Mouse (Mus musculus) retina, adult 2 months (tissue): ENCODE results near the gene Galr2.

Experiments used
- DNase-seq: peaks from one replicate; pipeline ENCODE4 v3.0.0-alpha.2; 2012; ENCODE audit warnings: low read depth, low spot score

Galr2 gene

GRCm38 (mm10) chr11:116306126-116306982, 25.6 kb downstream of the Galr2 start:
- peak; percentile 86 for DNase-seq

DNA sequence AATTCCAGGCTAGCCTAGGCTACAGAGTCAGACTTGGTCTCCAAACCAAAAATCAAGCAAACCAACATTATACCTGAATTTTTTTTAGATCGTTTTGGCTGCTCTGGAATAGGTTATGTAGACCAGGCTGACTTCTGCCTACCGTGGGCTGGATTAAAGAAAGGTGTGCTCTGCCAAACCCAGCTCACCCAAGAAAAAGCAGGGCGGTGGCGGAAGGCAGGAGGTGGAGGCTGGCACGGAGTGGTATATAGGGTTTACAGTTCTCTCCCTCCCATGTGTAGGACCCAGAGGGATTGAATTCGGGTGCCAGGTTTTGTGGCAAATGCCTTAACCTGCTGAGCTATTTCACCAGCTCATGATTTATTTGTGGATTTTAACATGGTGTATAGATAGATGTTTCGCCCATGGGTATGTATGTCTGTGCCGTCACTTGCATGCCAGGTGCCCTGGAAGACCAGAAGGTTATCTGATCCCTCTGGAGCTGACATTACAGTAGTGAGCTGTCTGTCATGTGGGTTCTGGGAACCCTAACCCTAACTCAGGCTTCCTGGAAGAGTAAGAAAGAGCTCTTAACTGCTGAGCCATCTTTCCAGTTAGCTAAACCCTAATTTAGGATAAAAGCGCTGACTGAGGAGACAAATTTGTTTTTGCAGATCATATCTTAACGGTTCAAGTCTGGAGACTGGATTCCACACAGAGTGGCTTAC, 26.4 kb downstream of the Galr2 start, which contains the start of gene Exoc7:
Gene Exoc7 (minus strand): TSS at position 215 of the 707 bp plus-strand sequence.
- DNase-seq: no peak

- DNase-seq: no peak
Observed at GRCm38 (mm10) chr11:116307762-116308531, 27.2 kb downstream of the Galr2 start.

- no peak for DNase-seq
Observed at GRCm38 (mm10) chr11:116309601-116310000, 28.9 kb downstream of the Galr2 start.

GRCm38 (mm10) chr11:116311169-116311568, 30.4 kb downstream of the Galr2 start:
- no peak for DNase-seq

DNA sequence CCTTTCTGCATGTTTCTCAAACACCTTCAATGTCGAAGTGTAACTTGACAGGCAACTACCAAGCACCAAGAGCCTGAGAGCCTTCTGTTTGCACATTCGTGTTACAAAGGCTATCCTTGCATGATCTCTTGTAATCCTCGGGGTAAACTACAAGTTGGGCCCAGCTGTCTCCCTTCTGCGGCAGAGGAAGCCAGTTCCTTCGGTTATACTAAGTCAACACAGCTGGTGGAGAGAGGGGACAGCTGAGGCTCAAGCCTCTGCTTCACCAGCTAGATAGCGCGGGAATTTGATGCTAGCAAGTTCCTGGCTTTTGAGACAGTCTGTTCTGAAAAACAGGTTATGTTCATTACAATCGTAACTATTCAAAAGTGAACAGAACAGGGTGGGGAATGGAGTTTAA, 31.6 kb downstream of the Galr2 start:
- no peak for DNase-seq

DNA sequence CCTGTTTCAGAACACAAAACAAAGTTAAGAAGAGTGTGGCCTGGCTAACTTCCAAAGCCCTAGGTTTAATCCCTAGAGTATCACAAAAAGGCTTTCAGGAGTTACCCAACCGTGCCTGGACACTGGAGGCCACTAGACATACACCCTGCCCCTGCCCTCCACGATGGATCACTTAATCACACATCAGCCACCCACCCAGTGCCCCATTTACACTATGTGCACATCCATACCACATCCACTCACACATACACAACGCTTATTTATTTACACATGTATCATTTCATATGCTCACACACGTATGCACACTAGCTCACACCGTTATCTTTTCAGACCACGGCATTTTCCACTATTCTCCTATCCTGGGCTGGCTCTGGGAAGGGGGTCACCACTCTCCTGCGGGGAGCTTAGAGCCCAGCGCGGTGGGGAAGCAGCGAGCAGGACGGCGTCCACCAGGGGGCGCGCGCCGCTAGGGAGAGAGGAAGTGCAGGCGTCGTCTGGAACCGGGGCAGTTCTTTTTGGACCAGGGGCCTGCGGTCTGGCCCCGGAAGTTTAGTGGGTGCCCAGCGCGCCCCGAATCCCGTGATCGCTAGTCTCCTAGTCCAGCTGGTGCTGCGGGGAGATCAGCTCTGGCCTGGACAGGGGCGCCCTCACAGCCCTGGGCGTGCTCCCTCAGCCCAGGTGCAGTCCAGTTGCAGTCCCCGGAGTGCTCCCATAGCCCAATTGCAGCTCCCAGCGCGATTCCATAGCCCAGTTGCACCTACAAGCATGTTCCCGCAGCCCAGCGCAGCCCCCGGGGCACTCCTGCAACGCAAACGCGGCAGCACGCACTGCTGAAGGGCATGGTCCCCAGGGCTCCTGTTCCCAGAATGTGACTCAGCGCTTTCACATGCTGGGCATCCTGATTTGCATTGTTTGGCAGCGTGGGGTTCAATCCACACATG, 38.2 kb downstream of the Galr2 start:
- peak; percentile 59 for DNase-seq

- no peak for DNase-seq
Observed at GRCm38 (mm10) chr11:116326963-116327603, 46.3 kb downstream of the Galr2 start.

GRCm38 (mm10) chr11:116329314-116330210, 48.8 kb downstream of the Galr2 start:
- DNase-seq: no peak

GRCm38 (mm10) chr11:116330211-116330518, 49.4 kb downstream of the Galr2 start:
- no peak for DNase-seq

- DNase-seq: no peak
Observed at GRCm38 (mm10) chr11:116332232-116332982, 51.7 kb downstream of the Galr2 start.

DNA sequence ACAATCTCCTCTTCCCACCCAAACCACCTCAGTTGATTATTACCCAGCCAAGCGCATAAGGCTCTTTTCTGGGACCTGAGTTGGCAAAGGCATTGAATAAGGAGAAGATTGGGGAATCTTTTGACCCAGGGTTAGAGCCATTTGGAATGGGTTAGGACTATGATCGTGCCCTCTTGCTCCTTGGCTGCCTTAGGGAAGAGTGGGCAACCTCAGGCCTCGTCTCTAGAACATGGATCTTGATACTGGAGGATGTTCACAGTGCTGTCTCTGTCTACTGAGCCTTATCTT, 52.2 kb downstream of the Galr2 start:
- DNase-seq: no peak
